Mouse (Mus musculus) CH12.LX (cell line): ENCODE results near the gene Mras. TPM values are rescaled to one million over a fixed set of nuclear protein-coding genes. Genes with fewer than 3 reads are reported as not detected.

Experiments used
- DNase-seq: peaks from one replicate; pipeline ENCODE4 v3.0.0-alpha.2; 2013; ENCODE audit errors: extremely low read depth
- H3K27ac ChIP-seq: 2 replicates; pipeline ENCODE4 v1.5.1; 2012; ENCODE audit warnings: low read depth, mild to moderate bottlenecking, control low read depth, moderate library complexity; ENCODE audit not compliant: insufficient read depth
- H3K27me3 ChIP-seq: replicated peaks from 2 replicates; pipeline ENCODE3; 2012; ENCODE audit warnings: inconsistent platforms
- H3K36me3 ChIP-seq, 2 experiments: replicated peaks in 1 of 2; 2 replicates each; pipeline versions ENCODE3 to v1.6.1; 2012; ENCODE audit warnings: inconsistent platforms in 1 of 2, low read length in 1 of 2, mild to moderate bottlenecking in 1 of 2, mixed read lengths in 1 of 2, moderate library complexity in 1 of 2; ENCODE audit not compliant: control insufficient read depth in 1 of 2, insufficient read depth in 1 of 2
- H3K4me1 ChIP-seq, 2 experiments: 2 replicates each; pipeline ENCODE4 v1.6.1; 2012; ENCODE audit warnings: inconsistent platforms in 1 of 2, moderate library complexity in 1 of 2; ENCODE audit not compliant: insufficient read depth in 2 of 2, control insufficient read depth in 1 of 2
- H3K4me2 ChIP-seq: 2 replicates; pipeline ENCODE4 v1.6.1; 2012; ENCODE audit warnings: low read depth, mild to moderate bottlenecking, control low read depth; ENCODE audit not compliant: poor library complexity, insufficient read depth, severe bottlenecking
- H3K4me3 ChIP-seq, 3 experiments: fragments of 150-350 bp in 1 of 3; sonication (generic) in 1 of 3; replicated peaks in 1 of 3; 2 replicates each; pipeline versions ENCODE3 to v1.5.1; 2011 to 2012; ENCODE audit warnings: low read depth in 2 of 3, low read length in 2 of 3, mild to moderate bottlenecking in 2 of 3, moderate library complexity in 2 of 3, control low read depth in 1 of 3, improper control_type of control experiment in 1 of 3, inconsistent platforms in 1 of 3, mixed read lengths in 1 of 3; ENCODE audit not compliant: poor library complexity in 1 of 3
- H3K79me2 ChIP-seq: replicated peaks from 2 replicates; pipeline ENCODE4 v1.6.1; 2012; ENCODE audit warnings: mild to moderate bottlenecking, moderate library complexity; ENCODE audit not compliant: control insufficient read depth, poor library complexity, insufficient read depth, severe bottlenecking; ENCODE audit errors: extremely low read depth
- H3K9ac ChIP-seq: 2 replicates; pipeline ENCODE4 v1.6.1; 2012; ENCODE audit warnings: low read depth, mild to moderate bottlenecking, control low read depth, moderate library complexity; ENCODE audit not compliant: insufficient read depth
- H3K9me3 ChIP-seq: replicated peaks from 2 replicates; pipeline ENCODE3; 2012; ENCODE audit warnings: low read length, inconsistent platforms, mixed read lengths
- BHLHE40 ChIP-seq: IDR thresholded peaks from 2 replicates; pipeline ENCODE4 v1.6.1; 2011; ENCODE audit warnings: mild to moderate bottlenecking, low read depth, low read length, improper control_type of control experiment
- CHD1 ChIP-seq: IDR thresholded peaks from 2 replicates; pipeline ENCODE4 v1.6.1; 2012; ENCODE audit warnings: low read depth, low read length, improper control_type of control experiment, inconsistent platforms
- CTCF ChIP-seq, 2 experiments: IDR thresholded peaks in 1 of 2; conservative IDR thresholded peaks in 1 of 2; 2 replicates each; pipeline ENCODE4 v1.5.1; 2011 to 2012; ENCODE audit warnings: low read depth in 2 of 2, low read length in 2 of 2, improper control_type of control experiment in 1 of 2, inconsistent platforms in 1 of 2, mild to moderate bottlenecking in 1 of 2, moderate library complexity in 1 of 2
- E2F4 ChIP-seq: IDR thresholded peaks from 2 replicates; pipeline ENCODE4 v1.6.1; 2011; ENCODE audit warnings: low read depth, low read length, improper control_type of control experiment; ENCODE audit not compliant: insufficient replicate concordance
- ELF1 ChIP-seq: IDR thresholded peaks from 2 replicates; pipeline ENCODE4 v1.6.1; 2014; ENCODE audit warnings: low read depth, mild to moderate bottlenecking, inconsistent platforms, low read length, improper control_type of control experiment
- ETS1 ChIP-seq: conservative IDR thresholded peaks from 2 replicates; pipeline ENCODE4 v1.6.1; 2012; ENCODE audit warnings: low read depth, mild to moderate bottlenecking, inconsistent platforms, low read length, improper control_type of control experiment, moderate library complexity
- IRF4 ChIP-seq: IDR thresholded peaks from 2 replicates; pipeline ENCODE4 v1.6.1; 2014; ENCODE audit warnings: low read depth, mild to moderate bottlenecking, inconsistent platforms, low read length, improper control_type of control experiment
- JUN ChIP-seq: IDR thresholded peaks from 2 replicates; pipeline ENCODE4 v1.6.1; 2011; ENCODE audit warnings: low read depth, mild to moderate bottlenecking, low read length, improper control_type of control experiment, moderate library complexity; ENCODE audit not compliant: insufficient read depth
- JUND ChIP-seq: conservative IDR thresholded peaks from 2 replicates; pipeline ENCODE4 v1.6.1; 2011; ENCODE audit warnings: low read depth, low read length, improper control_type of control experiment
- KAT2A ChIP-seq: IDR thresholded peaks from 2 replicates; pipeline ENCODE4 v1.6.1; 2012; ENCODE audit warnings: low read length, improper control_type of control experiment, inconsistent platforms; ENCODE audit not compliant: insufficient replicate concordance
- MAFK ChIP-seq: IDR thresholded peaks from 2 replicates; pipeline ENCODE4 v1.6.1; 2011; ENCODE audit warnings: low read length, improper control_type of control experiment; ENCODE audit not compliant: insufficient replicate concordance
- MAX ChIP-seq: IDR thresholded peaks from 2 replicates; pipeline ENCODE4 v1.6.1; 2011; ENCODE audit warnings: low read length, improper control_type of control experiment
- MEF2A ChIP-seq: IDR thresholded peaks from 2 replicates; pipeline ENCODE4 v1.6.1; 2014; ENCODE audit warnings: low read depth, mild to moderate bottlenecking, inconsistent platforms, low read length, improper control_type of control experiment, borderline replicate concordance
- MXI1 ChIP-seq: IDR thresholded peaks from 2 replicates; pipeline ENCODE4 v1.6.1; 2011; ENCODE audit warnings: mild to moderate bottlenecking, low read depth, low read length, improper control_type of control experiment
- MYC ChIP-seq: IDR thresholded peaks from 2 replicates; pipeline ENCODE4 v1.6.1; 2011; ENCODE audit warnings: low read depth, mild to moderate bottlenecking, improper control_type of control experiment, low read length
- NELFE ChIP-seq: IDR thresholded peaks from 2 replicates; pipeline ENCODE4 v1.6.1; 2011; ENCODE audit warnings: low read depth, low read length, improper control_type of control experiment
- NRF1 ChIP-seq: IDR thresholded peaks from 2 replicates; pipeline ENCODE4 v1.6.1; 2014; ENCODE audit warnings: low read depth, mild to moderate bottlenecking, inconsistent platforms, low read length, improper control_type of control experiment, moderate library complexity
- POLR2A ChIP-seq: IDR thresholded peaks from 2 replicates; pipeline ENCODE4 v1.6.1; 2011; ENCODE audit warnings: low read depth, mild to moderate bottlenecking, improper control_type of control experiment, low read length
- POLR2AphosphoS2 ChIP-seq: IDR thresholded peaks from 2 replicates; pipeline ENCODE4 v1.6.1; 2011; ENCODE audit warnings: low read depth, low read length, improper control_type of control experiment
- RAD21 ChIP-seq: IDR thresholded peaks from 2 replicates; pipeline ENCODE4 v1.6.1; 2011; ENCODE audit warnings: low read depth, mild to moderate bottlenecking, low read length, improper control_type of control experiment, moderate library complexity
- SIN3A ChIP-seq: IDR thresholded peaks from 2 replicates; pipeline ENCODE4 v1.6.1; 2012; ENCODE audit warnings: low read length, improper control_type of control experiment, inconsistent platforms
- TBP ChIP-seq: conservative IDR thresholded peaks from 2 replicates; pipeline ENCODE4 v1.6.1; 2011; ENCODE audit warnings: low read depth, low read length, improper control_type of control experiment
- USF1 ChIP-seq: IDR thresholded peaks from 2 replicates; pipeline ENCODE4 v1.6.1; 2014; ENCODE audit warnings: low read depth, mild to moderate bottlenecking, inconsistent platforms, low read length, improper control_type of control experiment
- USF2 ChIP-seq: conservative IDR thresholded peaks from 2 replicates; pipeline ENCODE4 v1.6.1; 2011; ENCODE audit warnings: low read depth, low read length, improper control_type of control experiment
- ZKSCAN1 ChIP-seq: IDR thresholded peaks from 2 replicates; pipeline ENCODE4 v1.6.1; 2012; ENCODE audit warnings: low read depth, inconsistent platforms, low read length, improper control_type of control experiment, borderline replicate concordance
- ZMIZ1 ChIP-seq: IDR thresholded peaks from 2 replicates; pipeline ENCODE4 v1.6.1; 2012; ENCODE audit warnings: low read depth, mild to moderate bottlenecking, inconsistent platforms, low read length, improper control_type of control experiment
- ZNF384 ChIP-seq: IDR thresholded peaks from 2 replicates; pipeline ENCODE4 v1.6.1; 2012; ENCODE audit warnings: low read depth, low read length, improper control_type of control experiment, inconsistent platforms
- dilution Hi-C: fragments of 300-500 bp; cut with MboI; formaldehyde crosslinking; loops from 2 replicates; pipeline ENCODE4 v1.14.3; 2020; ENCODE audit warnings: low sequenced_read_pairs; ENCODE audit not compliant: extremely low pct_unique_long_range_greater_than_20kb, extremely low pct_ligation_motif_present
- in situ Hi-C: fragments of 300-500 bp; cut with MboI; formaldehyde crosslinking; loops from 3 replicates; pipeline ENCODE4 v1.14.3; 2019; ENCODE audit warnings: low sequenced_read_pairs, low pct_ligation_motif_present, low pct_unique_long_range_greater_than_20kb, mixed read lengths
- polyA plus RNA-seq: library from polyadenylated mRNA; unstranded; fragments of >175 nt; gene quantifications from 2 replicates; pipeline ENCODE4 v1.2.1, GENCODE M21; 2012; ENCODE audit warnings: low read depth; ENCODE audit not compliant: insufficient read length
- total RNA-seq, 2 experiments: library from RNA; depleted of rRNA; stranded (reverse); fragments of 300-350 nt in 1 of 2; fragments of >200 nt in 1 of 2; gene quantifications; 2 replicates each; pipeline ENCODE4 v1.2.3; 2012 to 2014

Mras gene
- total and polyA plus RNA-seq, 3 experiments = 0.21 TPM; not detected in 2

DNA sequence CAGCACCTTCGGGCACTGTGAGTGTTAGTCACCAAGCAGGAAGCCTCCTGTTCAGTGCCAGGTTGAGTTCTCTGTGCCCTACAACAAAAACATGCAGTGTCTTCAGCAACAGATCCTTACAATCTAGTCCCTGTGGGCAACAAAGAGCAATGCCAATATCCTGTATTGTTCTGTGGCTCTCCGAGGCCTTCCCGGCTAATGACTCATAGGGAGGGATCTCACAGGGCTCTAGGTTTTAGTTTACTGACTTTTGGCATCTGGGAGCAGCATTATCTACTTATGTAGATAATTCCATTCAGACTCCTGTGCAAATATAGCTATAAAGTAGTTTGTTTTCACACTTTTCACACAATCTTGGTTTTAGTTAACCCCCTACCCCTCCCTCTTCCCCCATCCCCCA is 71.3 kb downstream of the Mras start:
- H3K27me3 ChIP-seq = no peaks in the 10 kb centered on the region
- H3K79me2 ChIP-seq = no peaks in the 10 kb centered on the region
- no peak overlapping the region for H3K4me3 ChIP-seq
- in situ Hi-C loops (no loop called here), dilution Hi-C loops (no loop called here)
- H3K36me3 ChIP-seq = no peaks in the 10 kb centered on the region
- H3K9ac ChIP-seq = no peak overlapping the region
- H3K27ac ChIP-seq = no peak overlapping the region
- H3K4me1 ChIP-seq = no peaks in the 10 kb centered on the region
- no peak for DNase-seq
- TF ChIP-seq KAT2A (no peak), TBP (no peak), CTCF (conservative IDR thresholded peaks at IDR 0.05 in 1 of 2, IDR thresholded peaks at IDR 0.05 in 1 of 2; ENCODE audit: low read depth in 2 of 2, low read length in 2 of 2) (no peak), USF1 (no peak), USF2 (no peak), ELF1 (no peak), MAX (no peak), ZNF384 (no peak), CHD1 (no peak), NRF1 (no peak), RAD21 (no peak), MYC (no peak), IRF4 (no peak), BHLHE40 (no peak), SIN3A (no peak)
- peaks cover 2% of the 10 kb centered on the region for H3K9me3 ChIP-seq
- H3K4me2 ChIP-seq = no peak overlapping the region

- no peaks in the 10 kb centered on the region for H3K36me3 ChIP-seq
- H3K79me2 ChIP-seq = no peaks in the 10 kb centered on the region
- no peak overlapping the region for H3K9ac ChIP-seq
- TF ChIP-seq NELFE (no peak), MXI1 (no peak), MYC (no peak), ZNF384 (no peak), JUN (no peak), MAFK (no peak), ZKSCAN1 (no peak), USF1 (no peak), POLR2AphosphoS2 (no peak), KAT2A (no peak), JUND (no peak), NRF1 (no peak), ZMIZ1 (no peak), CHD1 (no peak), MEF2A (no peak), E2F4 (no peak), ELF1 (no peak), CTCF (conservative IDR thresholded peaks at IDR 0.05 in 1 of 2, IDR thresholded peaks at IDR 0.05 in 1 of 2; ENCODE audit: low read depth in 2 of 2, low read length in 2 of 2) (no peak), ETS1 (no peak), POLR2A (no peak)
- H3K27me3 ChIP-seq = no peaks in the 10 kb centered on the region
- peaks cover 4 to 10% of the 10 kb centered on the region in 2 experiments for H3K4me1 ChIP-seq
- no peak overlapping the region for H3K4me2 ChIP-seq
- no peaks in the 10 kb centered on the region for H3K9me3 ChIP-seq
- in situ Hi-C loops = no loop called here
- no peak for DNase-seq
- H3K4me3 ChIP-seq = no peak overlapping the region
- dilution Hi-C loops = no loop called here
- no peak overlapping the region for H3K27ac ChIP-seq
Measured at GRCm38 (mm10) chr9:99363076-99363475, 74.1 kb downstream of the Mras start.
